Mouse (Mus musculus) lung, embryonic 14.5 days (tissue): ENCODE measurements around the gene Gm1043. TPM values are rescaled to one million over a fixed set of nuclear protein-coding genes. Genes with fewer than 3 reads are reported as not detected.

Source experiments
- ATAC-seq: fragments of 200-750 bp; cut with Nextera tagmentation; 2 replicates; pipeline ENCODE4 v1.8.0; 2017; ENCODE audit warnings: mild to moderate bottlenecking, moderate TSS enrichment, moderate library complexity; ENCODE audit not compliant: insufficient read depth
- DNase-seq: peaks from one replicate; pipeline ENCODE4 v3.0.0-alpha.2; 2015
- H3K27ac ChIP-seq: fragments of 300-500 bp; sonication (generic); 2 replicates; pipeline ENCODE4 v1.5.1; 2014; ENCODE audit warnings: low read depth, mild to moderate bottlenecking, moderate library complexity
- H3K27me3 ChIP-seq: fragments of 300-500 bp; sonication (generic); 2 replicates; pipeline ENCODE4 v1.6.1; 2014; ENCODE audit warnings: low read length, control low read depth; ENCODE audit not compliant: insufficient read depth
- H3K36me3 ChIP-seq: fragments of 300-500 bp; sonication (generic); 2 replicates; pipeline ENCODE4 v1.6.1; 2014; ENCODE audit warnings: control low read depth; ENCODE audit not compliant: insufficient read depth
- H3K4me1 ChIP-seq: fragments of 300-500 bp; sonication (generic); 2 replicates; pipeline ENCODE4 v1.6.1; 2014; ENCODE audit warnings: antibody characterized with exemption, control low read depth; ENCODE audit not compliant: insufficient read depth
- H3K4me2 ChIP-seq: fragments of 300-500 bp; sonication (generic); 2 replicates; pipeline ENCODE4 v1.6.1; 2014; ENCODE audit warnings: mild to moderate bottlenecking
- H3K4me3 ChIP-seq: fragments of 300-500 bp; sonication (generic); 2 replicates; pipeline ENCODE4 v1.5.1; 2014; ENCODE audit warnings: low read depth, low read length
- H3K9ac ChIP-seq: fragments of 300-500 bp; sonication (generic); 2 replicates; pipeline ENCODE4 v1.6.1; 2014
- H3K9me3 ChIP-seq: fragments of 300-500 bp; sonication (generic); 2 replicates; pipeline ENCODE4 v1.6.1; 2016; ENCODE audit warnings: low read depth, low read length, control low read depth
- CTCF ChIP-seq: IDR thresholded peaks from 2 replicates; pipeline ENCODE4 v1.5.1; 2016; ENCODE audit warnings: antibody characterized with exemption, low read depth
- WGBS: fragments of 180-500 bp; shearing (Covaris S2); extraction: QIAGEN DNeasy Blood & Tissue Kit; methylation state at CpG from one replicate; pipeline ENCODE4 v1.1.7; 2014; 5-methylcytosine and 5-hydroxymethylcytosine counted together
- polyA plus RNA-seq: library from polyadenylated mRNA; unstranded; fragments of >200 nt; fragmentation: Nextera tagmentation; extraction: Ambion mirVana; gene quantifications from 2 replicates; pipeline ENCODE4 v1.2.1, GENCODE M21; 2014

Gm1043 gene
- polyA plus RNA-seq, 1 experiment from 2014 or later, result not detected

DNA sequence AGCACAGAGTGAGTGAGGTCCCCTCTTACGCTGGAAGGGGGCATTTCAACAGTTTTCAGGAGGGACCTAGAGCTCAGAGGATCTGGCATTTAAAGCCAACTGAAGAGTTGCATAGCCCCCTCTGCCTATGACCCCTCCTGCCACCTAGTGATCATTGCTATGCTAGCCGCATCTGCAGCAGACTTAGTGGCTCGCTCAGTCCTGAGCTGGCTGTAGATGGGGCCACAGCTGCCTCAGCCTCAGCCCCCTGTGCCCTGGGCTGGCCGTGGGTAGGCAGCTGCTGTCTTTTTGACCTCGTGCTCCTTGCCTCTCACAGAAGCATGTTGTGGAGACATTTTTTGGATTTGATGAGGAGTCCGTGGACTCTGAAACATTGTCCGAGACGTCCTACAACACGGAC is 32.0 kb downstream of the Gm1043 start:
- H3K9ac ChIP-seq, result no peak overlapping the region

DNA sequence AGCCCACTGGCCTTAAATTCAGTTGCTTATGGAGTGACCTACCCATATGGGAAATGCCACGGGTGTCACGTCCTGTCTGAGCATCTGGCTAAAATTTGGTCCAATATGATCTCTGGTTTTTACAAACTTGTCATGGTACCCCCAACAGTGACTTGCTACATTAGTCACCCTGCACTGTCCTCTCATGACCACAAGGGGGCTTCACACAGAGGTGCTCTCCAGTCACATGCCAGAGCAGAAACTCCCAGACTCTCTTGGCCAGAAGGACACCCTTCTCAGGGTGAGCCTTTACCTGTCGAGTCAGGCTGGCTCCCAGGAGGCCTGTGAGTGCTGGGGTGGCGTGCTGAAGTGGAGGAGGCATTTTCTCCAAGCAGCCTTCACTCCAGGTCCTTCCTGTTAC is 33.1 kb downstream of the Gm1043 start:
- WGBS, result 37% methylated on average over 4 of the region's 4 CpGs

More for the DNA sequence above, 32.0 kb downstream of the Gm1043 start:
- H3K27ac ChIP-seq, result no peak overlapping the region
- H3K27me3 ChIP-seq, result no peaks in the 10 kb centered on the region
- TF ChIP-seq CTCF, result peak; percentile 36; the same call in 1 of the 2 replicates
- no peak overlapping the region for H3K4me3 ChIP-seq
- no peaks in the 10 kb centered on the region for H3K36me3 ChIP-seq
- no peaks in the 10 kb centered on the region for H3K4me1 ChIP-seq
- H3K9me3 ChIP-seq, result no peaks in the 10 kb centered on the region
- H3K4me2 ChIP-seq, result no peak overlapping the region
- 58% methylated on average over 9 of the region's 9 CpGs for WGBS
- no peak for ATAC-seq
- DNase-seq, result peak; percentile 37

DNA sequence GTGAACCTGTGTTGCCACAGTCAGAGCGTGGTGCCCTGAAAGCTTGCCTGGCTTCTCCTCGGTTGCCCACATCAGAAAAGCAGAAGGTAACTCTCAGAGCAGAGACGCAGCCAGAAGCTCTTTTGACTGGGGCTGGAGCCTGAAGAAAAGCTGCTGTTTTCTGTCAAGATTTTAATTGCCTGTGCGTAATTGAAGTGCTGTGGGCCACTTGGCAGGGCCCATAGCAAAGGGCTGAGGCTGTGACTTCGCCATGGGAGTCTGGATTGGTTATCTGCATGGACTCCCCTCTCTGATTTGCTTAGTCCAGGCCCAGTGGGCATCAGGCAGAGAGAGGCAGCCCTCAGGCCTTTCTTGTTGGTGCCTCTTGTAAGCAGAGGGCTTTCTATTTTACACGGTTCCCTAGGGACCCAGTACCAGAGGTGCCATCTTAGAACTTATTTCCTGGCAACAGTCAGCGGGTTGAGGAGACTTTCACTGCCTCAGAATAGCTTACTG is 36.1 kb downstream of the Gm1043 start:
- H3K4me1 ChIP-seq, result no peaks in the 10 kb centered on the region
- no peak for TF ChIP-seq CTCF
- H3K9me3 ChIP-seq, result no peaks in the 10 kb centered on the region
- no peak for ATAC-seq
- no peak overlapping the region for H3K4me2 ChIP-seq
- H3K36me3 ChIP-seq, result no peaks in the 10 kb centered on the region
- H3K27ac ChIP-seq, result no peak overlapping the region
- H3K9ac ChIP-seq, result no peak overlapping the region
- WGBS, result 76% methylated on average over 7 of the region's 7 CpGs
- no peaks in the 10 kb centered on the region for H3K27me3 ChIP-seq
- no peak for DNase-seq
- no peak overlapping the region for H3K4me3 ChIP-seq

More for the DNA sequence above, 33.1 kb downstream of the Gm1043 start:
- TF ChIP-seq CTCF, result peak; percentile 86
- no peak overlapping the region for H3K4me3 ChIP-seq
- ATAC-seq (no peak), DNase-seq (peak; percentile 70)
- H3K36me3 ChIP-seq, result no peaks in the 10 kb centered on the region
- H3K4me2 ChIP-seq, result no peak overlapping the region
- no peaks in the 10 kb centered on the region for H3K9me3 ChIP-seq
- no peak overlapping the region for H3K27ac ChIP-seq
- no peaks in the 10 kb centered on the region for H3K27me3 ChIP-seq
- no peak overlapping the region for H3K9ac ChIP-seq
- H3K4me1 ChIP-seq, result no peaks in the 10 kb centered on the region

DNA sequence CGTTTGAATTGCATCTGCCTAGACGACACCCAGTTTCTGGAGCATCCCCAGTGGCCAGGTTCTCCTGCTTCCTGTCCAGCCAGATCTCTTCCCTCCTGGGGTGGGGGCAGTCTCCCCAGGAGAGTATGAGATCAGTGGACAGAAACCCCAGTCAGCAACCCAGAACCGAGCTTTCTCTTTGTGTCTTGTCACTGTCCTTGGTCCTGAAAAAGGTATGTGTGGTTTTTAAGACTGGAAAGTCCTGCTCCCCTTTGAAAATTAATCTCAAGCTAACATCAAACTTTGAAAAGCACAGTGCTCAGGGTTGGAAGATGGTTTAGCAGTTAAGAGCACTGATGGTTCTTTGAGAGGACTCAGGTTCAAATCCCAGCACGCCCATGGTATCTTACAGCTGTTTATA is 46.7 kb downstream of the Gm1043 start:
- no peaks in the 10 kb centered on the region for H3K36me3 ChIP-seq
- no peak overlapping the region for H3K4me3 ChIP-seq
- no peak overlapping the region for H3K27ac ChIP-seq
- no peaks in the 10 kb centered on the region for H3K4me1 ChIP-seq
- no peak for TF ChIP-seq CTCF
- ATAC-seq (no peak), DNase-seq (peak; percentile 80)
- no peak overlapping the region for H3K9ac ChIP-seq
- no peaks in the 10 kb centered on the region for H3K27me3 ChIP-seq
- H3K9me3 ChIP-seq, result no peaks in the 10 kb centered on the region
- WGBS, result 38% methylated on average over 4 of the region's 4 CpGs
- no peak overlapping the region for H3K4me2 ChIP-seq

DNA sequence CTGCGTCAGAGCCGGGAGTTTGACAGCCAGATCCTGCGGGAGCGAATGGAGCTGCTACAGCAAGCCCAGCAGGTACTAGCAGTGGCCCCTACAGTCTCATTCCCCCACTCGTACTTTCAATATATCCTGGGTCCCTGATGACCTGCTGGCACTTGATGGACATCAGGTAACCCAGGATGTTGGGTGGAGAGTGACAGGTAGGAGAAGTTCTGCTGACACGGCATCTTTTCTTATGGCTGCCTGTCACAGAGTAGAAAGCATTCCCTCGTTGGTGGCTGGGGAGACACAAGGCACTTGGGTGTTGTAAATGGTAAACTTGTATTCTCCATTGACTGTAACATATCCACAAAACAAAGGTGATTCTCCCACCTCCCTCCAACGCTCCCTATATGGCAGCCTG is 56.6 kb downstream of the Gm1043 start:
- no peak overlapping the region for H3K4me3 ChIP-seq
- 70% methylated on average over 8 of the region's 8 CpGs for WGBS
- no peak for DNase-seq
- H3K4me1 ChIP-seq, result no peaks in the 10 kb centered on the region
- no peaks in the 10 kb centered on the region for H3K27me3 ChIP-seq
- H3K27ac ChIP-seq, result no peak overlapping the region
- TF ChIP-seq CTCF, result no peak
- H3K9me3 ChIP-seq, result no peaks in the 10 kb centered on the region
- H3K36me3 ChIP-seq, result no peaks in the 10 kb centered on the region
- no peak overlapping the region for H3K9ac ChIP-seq
- no peak overlapping the region for H3K4me2 ChIP-seq
- ATAC-seq, result no peak

DNA sequence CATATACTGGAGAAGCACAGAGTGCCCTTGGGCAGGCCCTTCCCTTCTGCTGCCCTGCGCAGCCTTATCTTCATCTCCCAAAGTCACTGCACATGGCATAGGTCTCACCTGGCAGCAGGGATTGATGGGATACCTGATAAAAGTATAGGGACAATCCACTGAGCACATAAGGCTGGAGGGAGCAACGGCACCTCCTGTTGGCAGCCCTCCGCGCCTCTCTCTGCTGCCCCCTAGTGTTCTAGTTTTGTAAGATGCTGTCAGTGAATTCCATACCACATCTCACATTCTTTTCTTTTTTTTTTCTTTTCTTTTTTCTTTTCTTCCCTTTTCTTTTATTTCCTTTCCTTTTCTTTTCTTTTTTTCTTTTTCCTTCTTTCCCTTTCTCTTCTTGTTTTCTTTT is 62.4 kb downstream of the Gm1043 start:
- H3K4me3 ChIP-seq, result no peak overlapping the region
- ATAC-seq, result no peak
- no peak overlapping the region for H3K4me2 ChIP-seq
- WGBS, result 10% methylated on average over 4 of the region's 4 CpGs
- DNase-seq, result peak; percentile 77
- H3K9me3 ChIP-seq, result no peaks in the 10 kb centered on the region
- no peaks in the 10 kb centered on the region for H3K36me3 ChIP-seq
- no peak overlapping the region for H3K27ac ChIP-seq
- peak; percentile 84 for TF ChIP-seq CTCF
- no peak overlapping the region for H3K9ac ChIP-seq
- H3K4me1 ChIP-seq, result no peaks in the 10 kb centered on the region
- H3K27me3 ChIP-seq, result 0 out of 2 replicates have a peak, but pooled peaks cover 3% of the 10 kb centered on the region

DNA sequence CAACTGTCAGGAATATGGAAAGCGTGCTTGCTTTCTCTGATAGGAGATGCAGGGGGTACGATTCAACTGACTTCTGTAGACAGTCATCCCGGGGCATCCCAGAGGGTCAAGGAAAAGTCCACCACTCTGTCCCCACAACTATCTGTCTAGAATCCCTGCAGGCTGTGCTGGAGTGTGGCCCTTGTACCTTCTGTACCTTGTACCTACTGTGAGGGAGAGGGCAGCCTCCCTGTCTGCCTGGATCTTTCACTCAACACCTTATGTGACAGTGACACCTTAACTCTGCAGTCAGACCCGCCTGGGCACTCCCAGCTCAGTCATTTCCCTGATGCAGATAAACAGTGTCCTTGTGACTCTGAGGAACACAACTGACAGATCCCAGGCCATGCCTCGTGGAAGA is 65.5 kb downstream of the Gm1043 start:
- no peaks in the 10 kb centered on the region for H3K9me3 ChIP-seq
- no peak for ATAC-seq
- WGBS, result 54% methylated on average over 5 of the region's 5 CpGs
- DNase-seq, result no peak
- no peak overlapping the region for H3K4me3 ChIP-seq
- H3K27ac ChIP-seq, result no peak overlapping the region
- no peak overlapping the region for H3K4me2 ChIP-seq
- H3K27me3 ChIP-seq, result 0 out of 2 replicates have a peak, but pooled peaks cover 3% of the 10 kb centered on the region
- H3K4me1 ChIP-seq, result no peaks in the 10 kb centered on the region
- TF ChIP-seq CTCF, result no peak
- H3K36me3 ChIP-seq, result no peaks in the 10 kb centered on the region
- no peak overlapping the region for H3K9ac ChIP-seq
